Mouse (Mus musculus) kidney, adult 18-20 months (tissue): Measurements from ENCODE around the gene Rcbtb2.
"Not testable (repeated sequence)": the region's sequence is repeated elsewhere in the genome, so short reads cannot be mapped to it uniquely, and the experiment has no call there.

Source experiments
- DNase-seq: peaks from one replicate; pipeline ENCODE4 v3.0.0; 2021

Rcbtb2 gene

GRCm38 (mm10) chr14:73122923-73123278 is at the start of gene Rcbtb2:
Rcbtb2 (plus strand) TSS chr14:73123037.
- DNase-seq: no peak

DNA sequence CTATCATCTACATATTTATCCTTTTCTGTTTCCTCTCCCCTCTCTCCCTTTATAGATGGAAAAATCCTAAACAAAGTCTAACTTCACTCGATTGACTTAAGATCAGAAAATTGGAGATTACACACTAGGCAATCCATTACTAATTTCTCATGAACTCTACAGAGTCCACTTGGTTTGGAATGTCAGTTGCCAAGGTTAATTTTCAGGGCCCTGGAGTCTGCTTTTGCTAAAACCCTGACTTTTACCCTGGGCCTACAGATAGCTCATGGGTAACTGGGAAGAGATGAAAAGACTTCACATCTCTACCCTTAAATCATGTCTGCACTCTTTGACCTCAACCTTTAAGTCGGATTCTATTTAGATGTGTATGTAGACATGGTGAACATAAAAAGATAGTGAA is 39.3 kb upstream of the Rcbtb2 start:
- DNase-seq: no peak

DNA sequence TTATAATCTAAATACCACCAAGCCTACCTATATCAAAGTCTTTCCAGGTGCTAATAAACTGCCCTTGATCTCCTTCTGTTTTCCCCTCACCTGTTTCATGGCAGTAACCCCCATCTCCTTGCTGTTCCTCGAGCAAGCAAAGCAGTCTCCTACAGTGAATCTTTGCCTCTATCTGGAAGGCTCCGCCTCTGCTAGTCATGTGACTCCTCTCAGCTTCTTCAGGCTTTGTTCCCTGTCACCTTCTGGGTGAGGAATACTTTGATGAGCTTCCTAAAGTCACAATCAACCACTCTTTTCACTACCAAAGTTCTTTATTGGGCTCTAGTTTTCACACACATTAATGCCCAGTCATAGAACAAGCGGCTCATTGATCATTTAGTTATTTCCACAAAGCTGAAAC is 36.4 kb upstream of the Rcbtb2 start:
- no peak for DNase-seq

DNA sequence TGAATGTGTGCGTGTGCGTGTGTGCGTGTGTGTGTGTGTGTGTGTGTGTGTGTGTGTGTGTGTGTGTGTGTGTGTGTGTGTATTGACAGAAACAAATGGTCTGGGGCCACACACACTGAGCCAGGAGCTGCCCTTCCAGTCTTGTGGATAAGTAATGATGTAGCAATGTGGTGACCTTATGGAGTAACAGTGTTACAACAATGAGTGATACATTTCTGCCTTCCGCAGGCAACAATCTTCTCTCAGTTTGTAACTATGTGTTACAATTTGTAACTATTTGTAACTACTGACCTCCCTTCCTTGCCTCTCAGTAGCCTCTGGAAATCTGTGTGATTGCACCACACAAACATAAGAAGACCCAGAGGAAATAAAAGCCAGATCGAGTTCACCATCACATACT is 35.6 kb upstream of the Rcbtb2 start:
- DNase-seq: no peak

DNA sequence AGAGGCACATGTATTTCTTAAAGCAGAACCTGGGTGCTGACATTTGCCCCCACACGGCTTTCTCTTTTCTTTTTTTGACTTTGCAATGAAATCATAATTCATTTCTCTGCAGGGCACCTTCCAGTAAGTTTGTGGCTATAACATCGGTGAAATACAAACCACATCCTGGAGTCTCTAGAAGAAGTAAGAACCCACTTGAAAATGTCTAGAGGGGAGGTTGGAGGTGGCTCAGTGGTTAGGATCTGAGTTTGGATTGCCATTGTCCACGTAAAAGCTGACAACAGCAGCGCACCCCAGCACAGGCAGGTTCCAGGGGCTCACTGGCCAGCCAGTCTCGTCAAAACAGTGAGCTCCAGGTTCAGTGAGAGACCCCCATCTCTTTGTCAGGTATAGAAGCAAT is 35.1 kb upstream of the Rcbtb2 start:
- no peak for DNase-seq

DNA sequence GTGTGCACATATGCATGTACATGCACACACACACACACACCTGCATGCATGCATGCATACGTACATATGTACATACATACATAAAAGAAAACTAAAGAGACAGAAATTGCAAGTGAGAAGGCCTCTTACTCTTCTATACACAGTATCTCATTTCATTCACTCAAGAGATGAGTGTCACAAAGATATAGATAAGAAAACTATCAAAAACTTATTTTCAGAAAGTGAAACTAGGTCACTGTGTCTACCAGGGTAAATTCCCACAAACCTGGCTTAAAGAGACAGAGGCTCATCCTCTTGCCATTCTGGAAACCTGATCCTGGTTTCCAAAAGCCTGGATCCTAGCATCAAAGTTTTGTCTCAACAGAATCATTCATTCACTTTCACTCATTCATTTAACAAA is 34.6 kb upstream of the Rcbtb2 start:
- no peak for DNase-seq

DNA sequence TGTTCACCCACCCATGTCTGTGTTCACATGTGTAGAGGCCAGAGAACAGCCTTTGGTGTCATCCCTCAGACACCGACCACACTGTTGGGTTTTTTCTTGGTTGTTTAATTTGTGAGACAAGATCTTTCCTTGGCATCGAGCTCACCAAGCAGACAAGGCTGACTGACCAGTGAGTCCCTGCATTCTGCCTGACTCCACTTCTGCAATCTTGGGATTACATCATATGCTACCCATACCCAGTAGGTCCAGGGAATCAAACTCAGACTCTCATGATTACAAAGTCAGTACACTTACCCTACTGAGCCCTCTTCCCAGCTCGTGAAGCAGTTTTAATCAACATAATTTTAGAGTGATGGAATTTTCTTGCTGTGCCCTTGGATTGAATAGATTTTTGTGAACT is 30.0 kb upstream of the Rcbtb2 start:
- no peak for DNase-seq

DNA sequence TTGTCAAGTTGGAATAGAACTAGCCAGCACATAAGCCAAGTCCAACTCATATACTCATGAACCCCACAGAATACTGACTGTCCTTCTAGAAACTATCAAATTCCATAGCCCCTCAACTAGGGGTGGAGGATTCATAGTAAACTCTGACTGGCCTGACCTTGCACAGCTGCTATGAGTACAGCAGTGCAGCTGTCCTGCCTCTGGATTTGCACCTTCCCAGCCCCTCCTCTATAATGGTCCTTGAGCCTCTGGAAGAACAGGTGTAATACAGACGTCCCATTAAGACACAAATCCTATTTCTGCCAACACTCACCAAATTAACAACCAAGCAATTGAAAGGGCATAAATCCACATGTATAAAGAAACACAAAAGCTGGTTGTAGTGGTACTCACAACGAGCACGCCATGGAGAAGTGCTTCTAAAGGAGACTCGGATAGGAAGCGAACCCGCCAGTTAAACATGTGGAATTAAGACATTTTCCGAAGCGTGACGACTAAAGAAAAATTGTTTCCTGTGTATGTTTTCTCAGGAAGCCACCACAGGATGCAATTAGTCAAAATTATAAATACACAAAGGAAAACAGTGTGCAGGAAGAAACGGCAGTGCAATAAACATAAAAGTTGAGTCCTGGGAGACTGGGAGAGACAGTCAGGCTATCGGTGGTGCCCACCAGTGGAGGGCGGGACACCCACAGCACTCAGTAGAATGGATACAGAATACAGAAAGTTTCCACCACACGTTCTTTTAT is 27.9 kb upstream of the Rcbtb2 start:
- no peak for DNase-seq

GRCm38 (mm10) chr14:73098677-73099387 is 24.0 kb upstream of the Rcbtb2 start:
- DNase-seq: peak; percentile 45

DNA sequence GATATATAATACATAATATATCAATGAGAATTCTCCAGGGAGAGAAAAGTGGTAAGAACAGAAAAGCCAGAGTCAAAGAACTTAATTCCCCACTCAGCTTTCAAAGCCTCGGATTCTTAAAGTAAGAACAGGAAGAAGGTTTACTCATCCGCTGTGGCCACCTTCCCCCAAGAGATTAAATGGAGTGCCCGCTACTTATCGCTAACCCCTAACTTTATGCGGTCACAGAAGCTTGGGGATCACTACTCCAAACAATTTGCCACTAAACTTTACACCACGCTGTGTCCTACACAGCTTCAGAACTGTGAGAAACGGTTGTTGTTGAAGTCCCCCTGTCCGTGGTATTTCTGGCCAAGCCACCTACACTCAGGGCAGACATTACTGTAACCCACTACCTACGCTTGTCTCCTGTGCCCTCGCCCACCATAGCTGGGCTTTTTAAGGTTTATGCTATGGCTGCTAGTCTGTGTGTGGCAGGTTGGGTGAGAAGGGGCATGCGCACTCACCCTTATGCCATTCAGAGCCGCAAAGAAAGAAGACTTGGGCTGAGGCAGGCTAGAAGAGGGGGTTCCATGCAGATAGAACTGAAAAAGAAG is 20.5 kb upstream of the Rcbtb2 start:
- no peak for DNase-seq

GRCm38 (mm10) chr14:73102986-73103385 is 19.9 kb upstream of the Rcbtb2 start:
- not testable (repeated sequence) for DNase-seq

DNA sequence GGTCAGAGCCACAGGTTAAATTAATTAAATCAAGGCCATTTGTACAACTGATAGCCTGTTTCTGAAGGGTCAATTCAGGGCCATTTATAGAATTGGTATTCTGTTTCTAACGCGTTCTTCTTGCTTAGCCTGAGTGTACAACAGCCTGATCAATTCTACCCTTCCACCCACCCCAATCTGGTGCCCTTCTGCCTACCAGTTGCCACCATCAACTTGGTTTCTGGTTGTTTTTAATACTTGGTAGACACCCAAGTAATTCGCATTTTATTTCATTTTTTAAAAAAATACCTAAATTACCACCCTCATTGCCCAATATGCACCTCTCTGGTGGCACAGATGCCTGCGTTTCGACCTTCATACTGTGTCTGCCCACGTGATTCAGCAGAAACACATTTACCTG is 17.9 kb upstream of the Rcbtb2 start:
- DNase-seq: no peak

GRCm38 (mm10) chr14:73105407-73106185 is 17.2 kb upstream of the Rcbtb2 start:
- DNase-seq: no peak

DNA sequence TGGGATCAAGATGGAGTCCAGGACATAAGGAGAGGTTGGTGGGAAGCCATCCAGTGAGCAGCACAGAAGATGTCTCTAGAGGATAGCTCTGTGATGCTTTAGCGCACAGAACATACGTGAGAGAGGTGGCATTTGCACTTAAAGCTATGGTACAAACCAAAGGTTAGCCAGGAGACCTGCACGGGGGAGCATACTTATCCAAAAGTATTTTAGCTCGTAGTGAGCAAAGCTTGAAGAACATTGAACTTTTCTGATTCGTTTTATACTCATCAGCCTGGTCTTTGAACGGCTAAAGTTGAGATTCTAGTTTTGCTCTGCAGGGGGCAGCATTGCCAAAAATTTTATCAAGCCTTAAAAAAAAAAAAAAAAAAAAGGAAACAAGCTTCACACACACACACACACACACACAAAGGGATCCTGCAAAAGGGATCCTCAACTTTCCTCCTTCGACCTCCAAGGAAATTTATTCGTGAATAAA is 16.6 kb upstream of the Rcbtb2 start:
- peak; percentile 66 for DNase-seq

GRCm38 (mm10) chr14:73106957-73107356 is 15.9 kb upstream of the Rcbtb2 start:
- DNase-seq: peak; percentile 85

GRCm38 (mm10) chr14:73107371-73107770 is 15.5 kb upstream of the Rcbtb2 start:
- no peak for DNase-seq

GRCm38 (mm10) chr14:73107952-73108351 is 14.9 kb upstream of the Rcbtb2 start:
- DNase-seq: no peak

GRCm38 (mm10) chr14:73110682-73111081 is 12.2 kb upstream of the Rcbtb2 start:
- no peak for DNase-seq

DNA sequence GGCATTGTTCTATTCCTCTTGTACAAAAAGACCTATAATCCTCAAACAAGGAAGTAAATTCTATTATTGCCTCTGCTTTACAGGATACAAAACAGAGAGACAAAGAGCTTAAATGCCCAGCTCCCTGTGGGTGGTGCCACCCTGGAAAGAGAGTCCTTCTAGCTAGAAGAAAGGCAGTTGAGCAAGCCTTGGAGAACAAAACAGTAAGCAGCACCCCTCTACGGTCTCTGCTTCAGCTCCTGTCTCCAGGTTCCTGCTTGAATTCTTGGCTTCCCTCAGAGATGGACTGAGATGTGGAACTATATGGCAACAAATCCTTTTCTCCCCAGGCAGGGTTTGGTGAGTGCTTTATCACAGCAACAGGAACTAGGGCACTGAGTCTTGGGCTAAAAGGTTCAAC is 11.7 kb upstream of the Rcbtb2 start:
- DNase-seq: no peak

DNA sequence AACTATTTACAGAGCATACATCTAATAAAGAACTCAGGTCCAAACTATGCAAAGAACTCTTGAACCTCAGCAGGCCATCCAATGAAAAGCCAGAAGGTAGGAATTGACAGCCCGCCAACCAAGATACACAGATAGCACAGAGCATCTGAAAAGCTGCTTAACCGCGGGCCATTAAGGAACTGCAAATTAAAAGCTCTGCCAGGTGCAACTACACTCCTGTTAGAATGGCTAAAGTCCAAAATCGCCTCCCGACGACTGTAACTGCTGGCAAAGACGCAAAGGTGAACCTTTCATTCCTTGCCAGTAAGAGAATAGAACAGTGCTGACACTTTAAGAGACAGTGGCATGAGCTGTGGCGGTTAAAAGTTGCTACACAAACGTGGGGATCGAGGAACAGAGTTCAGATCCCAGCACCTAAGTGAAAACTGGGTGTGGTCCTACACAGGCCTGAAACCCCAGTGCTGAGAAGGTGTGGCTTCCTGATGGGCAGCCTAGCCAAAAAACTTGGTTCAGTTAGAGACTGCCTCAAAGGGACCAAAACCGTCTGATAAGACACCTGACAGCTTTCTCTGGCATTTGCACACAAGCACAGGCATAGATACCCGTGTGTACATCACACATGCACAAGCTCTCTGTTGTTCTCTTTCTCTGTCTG is 10.5 kb upstream of the Rcbtb2 start:
- peak; percentile 25 for DNase-seq

DNA sequence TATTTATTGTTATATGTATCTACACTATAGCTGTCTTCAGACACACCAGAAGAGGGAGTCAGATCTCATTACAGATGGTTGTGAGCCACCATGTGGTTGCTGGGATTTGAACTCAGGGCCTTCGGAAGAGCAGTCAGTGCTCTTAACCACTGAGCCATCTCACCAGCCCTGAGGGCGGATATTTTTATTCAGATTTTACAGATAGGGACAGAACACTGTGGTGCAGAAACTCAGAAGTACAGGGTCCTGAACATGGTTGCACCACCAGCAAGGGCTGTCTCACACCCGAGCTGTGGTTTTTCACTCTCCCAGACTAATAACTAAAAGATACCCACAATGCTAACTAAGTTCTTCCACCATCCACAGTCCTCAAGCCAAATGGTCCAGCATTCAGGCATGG is 7.9 kb upstream of the Rcbtb2 start:
- DNase-seq: not testable (repeated sequence)

DNA sequence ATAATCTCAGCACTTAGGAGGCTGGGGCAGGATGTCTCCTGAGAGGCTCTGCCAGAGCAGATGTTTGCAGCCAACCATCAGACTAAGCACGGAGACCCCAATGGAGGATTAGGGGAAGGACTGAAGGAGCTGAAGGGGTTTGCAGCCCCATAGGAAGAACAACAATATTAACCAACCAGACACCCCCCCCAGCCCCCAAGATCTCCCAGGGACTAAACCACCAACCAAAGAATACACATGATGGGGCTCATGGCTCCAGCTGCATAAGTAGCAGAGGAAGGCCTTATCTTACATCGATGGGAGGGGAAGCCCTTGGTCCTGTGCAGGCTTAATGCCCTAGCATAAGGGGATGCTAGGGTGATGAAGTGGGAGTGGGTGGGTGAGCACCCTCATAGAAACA is 6.5 kb upstream of the Rcbtb2 start:
- no peak for DNase-seq

- peak; percentile 39 for DNase-seq
Observed at GRCm38 (mm10) chr14:73116938-73117337, 5.9 kb upstream of the Rcbtb2 start.
